Mouse (Mus musculus) G1E (cell line): ENCODE results near the gene 4930579F01Rik. TPM values are rescaled to one million over a fixed set of nuclear protein-coding genes. Genes with fewer than 3 reads are reported as not detected.

Experiments
- ATAC-seq: 2 replicates; pipeline ENCODE4 v1.8.0; 2016; ENCODE audit warnings: mild to moderate bottlenecking; ENCODE audit not compliant: insufficient number of reproducible peaks, poor library complexity, low FRiP score, severe bottlenecking; ENCODE audit errors: extremely low read depth
- DNase-seq: peaks from one replicate; pipeline ENCODE4 v3.0.0; 2012; ENCODE audit warnings: low spot score
- H3K27me3 ChIP-seq: 2 replicates; pipeline ENCODE4 v1.6.1; 2012; ENCODE audit warnings: mild to moderate bottlenecking, low read length, inconsistent platforms; ENCODE audit not compliant: insufficient read depth
- H3K36me3 ChIP-seq: replicated peaks from 2 replicates; pipeline ENCODE3; 2012; ENCODE audit warnings: mild to moderate bottlenecking, inconsistent platforms
- H3K4me1 ChIP-seq: 2 replicates; pipeline ENCODE4 v1.6.1; 2012; ENCODE audit warnings: low read depth, low read length, inconsistent platforms, mixed read lengths; ENCODE audit not compliant: insufficient read depth
- H3K4me3 ChIP-seq: 2 replicates; pipeline ENCODE4 v1.5.1; 2012; ENCODE audit warnings: low read depth, mild to moderate bottlenecking, inconsistent platforms, low read length, moderate library complexity, mixed read lengths
- H3K9me3 ChIP-seq: replicated peaks from 2 replicates; pipeline ENCODE4 v1.6.1; 2012; ENCODE audit warnings: inconsistent platforms
- CTCF ChIP-seq: IDR thresholded peaks from 2 replicates; pipeline ENCODE4 v1.5.1; 2012; ENCODE audit warnings: low read depth, low read length, inconsistent platforms, mixed read lengths
- GATA1 ChIP-seq: IDR thresholded peaks from 2 replicates; pipeline ENCODE4 v1.6.1; 2012; ENCODE audit warnings: borderline replicate concordance, low read length, inconsistent platforms, mixed read lengths
- GATA2 ChIP-seq: IDR thresholded peaks from 2 replicates; pipeline ENCODE4 v1.6.1; 2012; ENCODE audit warnings: low read depth, low read length, inconsistent platforms, borderline replicate concordance
- POLR2AphosphoS5 ChIP-seq: IDR thresholded peaks from 2 replicates; pipeline ENCODE4 v1.6.1; 2012; ENCODE audit warnings: low read depth, low read length, inconsistent platforms; ENCODE audit not compliant: insufficient replicate concordance
- TAL1 ChIP-seq: conservative IDR thresholded peaks from 2 replicates; pipeline ENCODE4 v1.6.1; 2012; ENCODE audit warnings: low read depth, low read length, inconsistent platforms, mixed read lengths
- polyA plus RNA-seq: library from polyadenylated mRNA; stranded (reverse); fragments of >175 nt; gene quantifications from 2 replicates; pipeline ENCODE4 v1.2.3, GENCODE M21; 2012
- total RNA-seq, 2 experiments: library from RNA; stranded (forward) in 1 of 2; stranded (reverse) in 1 of 2; fragments of 200-1000 nt in 1 of 2; fragments of >200 nt in 1 of 2; fragmentation: Nextera tagmentation in 1 of 2; gene quantifications; 2 replicates each; pipeline ENCODE4 v1.2.3; 2014 to 2017

4930579F01Rik gene
- total and polyA plus RNA-seq, 3 experiments = not detected

GRCm38 (mm10) chr3:138134528-138134927, 59.1 kb downstream of the 4930579F01Rik start:
- Histone ChIP-seq H3K4me1 (peaks cover 3% of the 10 kb centered on the region), H3K36me3 (peaks cover 2% of the 10 kb centered on the region), H3K4me3 (no peak overlapping the region), H3K27me3 (no peaks in the 10 kb centered on the region), H3K9me3 (0 out of 2 replicates have a peak, but pooled peaks cover 3% of the 10 kb centered on the region)
- ATAC-seq (no peak), DNase-seq (no peak)
- TF ChIP-seq GATA2 (no peak), TAL1 (no peak), CTCF (no peak), GATA1 (no peak), POLR2AphosphoS5 (no peak)

- TF ChIP-seq GATA1 = no peak
- Histone ChIP-seq H3K36me3 (no peaks in the 10 kb centered on the region), H3K9me3 (0 out of 2 replicates have a peak, but pooled peaks cover 3% of the 10 kb centered on the region), H3K4me3 (no peak overlapping the region), H3K27me3 (no peaks in the 10 kb centered on the region), H3K4me1 (no peaks in the 10 kb centered on the region)
- ATAC-seq (no peak), DNase-seq (no peak)
Measured at GRCm38 (mm10) chr3:138133916-138134315, 59.7 kb downstream of the 4930579F01Rik start.

- Histone ChIP-seq H3K36me3 (no peaks in the 10 kb centered on the region), H3K27me3 (no peaks in the 10 kb centered on the region), H3K4me3 (no peak overlapping the region), H3K9me3 (0 out of 2 replicates have a peak, but pooled peaks cover 3% of the 10 kb centered on the region), H3K4me1 (no peaks in the 10 kb centered on the region)
- DNase-seq (no peak), ATAC-seq (no peak)
- TF ChIP-seq GATA2 = no peak
- TF ChIP-seq GATA1 = no peak
- TF ChIP-seq TAL1 = no peak
- TF ChIP-seq POLR2AphosphoS5 = no peak
- no peak for TF ChIP-seq CTCF
Measured at GRCm38 (mm10) chr3:138133463-138133862, 60.2 kb downstream of the 4930579F01Rik start.

- no peak overlapping the region for H3K4me3 ChIP-seq
- TF ChIP-seq CTCF (no peak), POLR2AphosphoS5 (no peak), GATA2 (no peak), GATA1 (no peak), TAL1 (no peak)
- no peaks in the 10 kb centered on the region for H3K36me3 ChIP-seq
- ATAC-seq (no peak), DNase-seq (no peak)
- no peaks in the 10 kb centered on the region for H3K9me3 ChIP-seq
- no peaks in the 10 kb centered on the region for H3K27me3 ChIP-seq
- no peaks in the 10 kb centered on the region for H3K4me1 ChIP-seq
Measured at GRCm38 (mm10) chr3:138131168-138131567, 62.5 kb downstream of the 4930579F01Rik start.

GRCm38 (mm10) chr3:138130692-138131091, 62.9 kb downstream of the 4930579F01Rik start:
- Histone ChIP-seq H3K9me3 (no peaks in the 10 kb centered on the region), H3K4me1 (no peaks in the 10 kb centered on the region), H3K27me3 (no peaks in the 10 kb centered on the region), H3K36me3 (no peaks in the 10 kb centered on the region), H3K4me3 (no peak overlapping the region)
- TF ChIP-seq TAL1 (no peak), CTCF (no peak), GATA2 (no peak), GATA1 (no peak), POLR2AphosphoS5 (no peak)
- DNase-seq (no peak), ATAC-seq (no peak)

- ATAC-seq (no peak), DNase-seq (no peak)
- TF ChIP-seq GATA2 (no peak), GATA1 (no peak), POLR2AphosphoS5 (no peak), CTCF (no peak), TAL1 (no peak)
- no peaks in the 10 kb centered on the region for H3K4me1 ChIP-seq
- H3K27me3 ChIP-seq = no peaks in the 10 kb centered on the region
- H3K9me3 ChIP-seq = no peaks in the 10 kb centered on the region
- H3K36me3 ChIP-seq = no peaks in the 10 kb centered on the region
- H3K4me3 ChIP-seq = no peak overlapping the region
Measured at GRCm38 (mm10) chr3:138129110-138129509, 64.5 kb downstream of the 4930579F01Rik start.

- peaks cover under 1% of the 10 kb centered on the region for H3K27me3 ChIP-seq
- no peak for DNase-seq
- no peak overlapping the region for H3K4me3 ChIP-seq
- H3K4me1 ChIP-seq = no peaks in the 10 kb centered on the region
- TF ChIP-seq CTCF = no peak
- TF ChIP-seq GATA1 = no peak
- TF ChIP-seq TAL1 = no peak
- no peak for TF ChIP-seq GATA2
- TF ChIP-seq POLR2AphosphoS5 = no peak
- no peaks in the 10 kb centered on the region for H3K36me3 ChIP-seq
- no peaks in the 10 kb centered on the region for H3K9me3 ChIP-seq
- no peak for ATAC-seq
Measured at GRCm38 (mm10) chr3:138123842-138124241, 69.8 kb downstream of the 4930579F01Rik start.
